Mouse (Mus musculus): Measurements from ENCODE around the gene Pde3a. TPM values are rescaled to one million over a fixed set of nuclear protein-coding genes. Genes with fewer than 3 reads are reported as not detected.

Gene Pde3a
- polyA plus RNA-seq, 1 experiment from 2014 or later, result 12.0 TPM

GRCm38 (mm10) chr6:141474696-141475095 is 225.6 kb downstream of the Pde3a start:
- Histone ChIP-seq H3K4me1 (no peaks in the 10 kb centered on the region), H3K27ac (no peak overlapping the region), H3K4me2 (no peak overlapping the region), H3K4me3 (replicated peaks) (no peak overlapping the region), H3K9ac (no peak overlapping the region), H3K36me3 (peaks cover 23% of the 10 kb centered on the region), H3K9me3 (replicated peaks) (no peaks in the 10 kb centered on the region), H3K27me3 (no peaks in the 10 kb centered on the region)
- WGBS, result 44% methylated on average over 3 of the region's 3 CpGs
- no peak for ATAC-seq (replicated peaks; ENCODE audit: low FRiP score)

- whole genome bisulfite sequencing, result 46% methylated on average over 10 of the region's 10 CpGs
- ATAC-seq (replicated peaks; ENCODE audit: low FRiP score), result peak; percentile 46; the same call in 1 of the 2 replicates
- Histone ChIP-seq H3K27ac (no peak overlapping the region), H3K4me3 (replicated peaks) (no peak overlapping the region), H3K27me3 (no peaks in the 10 kb centered on the region), H3K9ac (no peak overlapping the region), H3K4me2 (no peak overlapping the region), H3K36me3 (peaks cover 15% of the 10 kb centered on the region), H3K9me3 (replicated peaks) (no peaks in the 10 kb centered on the region), H3K4me1 (peaks cover 7% of the 10 kb centered on the region)
Measured at GRCm38 (mm10) chr6:141485302-141486021, 236.4 kb downstream of the Pde3a start.

- Histone ChIP-seq H3K4me1 (peaks cover 7% of the 10 kb centered on the region), H3K4me3 (replicated peaks) (no peak overlapping the region), H3K27me3 (no peaks in the 10 kb centered on the region), H3K9ac (no peak overlapping the region), H3K4me2 (no peak overlapping the region), H3K27ac (no peak overlapping the region), H3K36me3 (peaks cover 14% of the 10 kb centered on the region), H3K9me3 (replicated peaks) (no peaks in the 10 kb centered on the region)
- no peak; the same call in 1 of the 2 replicates for ATAC-seq (replicated peaks; ENCODE audit: low FRiP score)
- WGBS, result 73% methylated on average over 7 of the region's 7 CpGs
Measured at GRCm38 (mm10) chr6:141487266-141487665, 238.2 kb downstream of the Pde3a start.

GRCm38 (mm10) chr6:141488619-141489018 is 239.6 kb downstream of the Pde3a start:
- peaks cover 7% of the 10 kb centered on the region for H3K4me1 ChIP-seq
- H3K27me3 ChIP-seq, result no peaks in the 10 kb centered on the region
- no peaks in the 10 kb centered on the region for H3K9me3 ChIP-seq (replicated peaks)
- no peak for ATAC-seq (replicated peaks; ENCODE audit: low FRiP score)
- H3K9ac ChIP-seq, result no peak overlapping the region
- H3K27ac ChIP-seq, result no peak overlapping the region
- H3K36me3 ChIP-seq, result peaks cover 17% of the 10 kb centered on the region
- 24% methylated on average over 11 of the region's 11 CpGs for WGBS
- H3K4me3 ChIP-seq (replicated peaks), result no peak overlapping the region
- H3K4me2 ChIP-seq, result no peak overlapping the region

DNA sequence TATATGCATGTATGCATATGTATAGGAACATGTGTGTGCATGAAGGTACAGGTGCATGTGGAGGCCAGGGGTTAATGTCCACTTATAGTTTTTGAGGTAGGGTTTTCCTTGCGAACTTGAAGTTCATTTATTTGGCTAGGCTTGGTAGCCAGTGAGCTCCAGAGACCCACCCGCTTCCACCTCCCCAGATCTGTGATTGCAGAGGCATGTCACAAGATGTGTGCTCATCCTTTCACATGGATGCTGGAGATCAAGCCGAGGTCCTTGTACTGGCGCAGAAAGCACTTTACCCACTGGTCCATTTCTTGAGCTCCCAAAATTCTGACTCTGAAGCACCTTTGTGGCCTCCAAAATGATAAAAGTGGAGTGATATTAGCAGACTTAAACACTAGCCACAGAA is 245.8 kb downstream of the Pde3a start:
- 88% methylated on average over 4 of the region's 4 CpGs for WGBS
- Histone ChIP-seq H3K9ac (no peak overlapping the region), H3K4me2 (no peak overlapping the region), H3K36me3 (peaks cover 31% of the 10 kb centered on the region), H3K27ac (no peak overlapping the region), H3K4me1 (0 out of 2 replicates have a peak, but pooled peaks cover 2% of the 10 kb centered on the region), H3K9me3 (replicated peaks) (no peaks in the 10 kb centered on the region), H3K27me3 (no peaks in the 10 kb centered on the region), H3K4me3 (replicated peaks) (no peak overlapping the region)
- no peak for ATAC-seq (replicated peaks; ENCODE audit: low FRiP score)

DNA sequence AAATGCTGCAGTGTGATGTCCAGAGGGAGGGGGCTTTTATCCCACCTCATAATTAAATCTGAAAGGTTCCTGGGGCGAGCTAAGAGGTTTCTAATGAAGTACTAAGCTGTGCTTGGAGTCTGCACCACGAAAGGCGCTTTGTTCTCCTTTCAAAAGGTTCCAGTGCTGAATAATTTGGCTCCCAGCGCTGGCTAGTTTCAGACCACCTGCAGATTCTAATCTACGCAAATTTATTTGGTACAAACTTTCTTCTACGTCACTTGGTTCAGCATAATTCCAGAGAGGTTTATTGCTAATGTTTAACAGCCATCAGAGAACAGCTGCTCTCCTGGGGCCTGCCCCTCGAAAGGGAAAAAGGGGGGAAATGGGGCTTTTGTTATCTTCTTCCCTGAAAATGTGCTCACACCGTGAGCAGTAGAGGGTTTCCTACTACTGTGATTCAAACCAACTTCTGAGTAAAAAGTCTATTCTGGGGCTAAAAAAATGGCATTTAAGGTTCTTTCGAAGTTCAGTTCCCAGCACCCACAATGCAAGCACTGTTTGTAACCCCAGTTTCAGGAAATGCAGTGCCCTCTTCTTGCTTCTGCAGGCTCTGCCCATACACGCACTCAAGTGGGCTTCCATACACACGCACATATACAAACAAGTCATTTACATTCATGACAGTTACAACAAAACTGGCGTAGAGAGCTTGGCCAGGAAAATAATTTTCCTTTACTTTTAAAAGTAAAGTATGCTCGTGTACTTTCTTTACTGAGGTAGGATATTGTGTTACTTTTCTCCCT is 246.8 kb downstream of the Pde3a start:
- H3K4me3 ChIP-seq (replicated peaks), result no peak overlapping the region
- no peaks in the 10 kb centered on the region for H3K27me3 ChIP-seq
- peak overlapping the region; percentile 54 for H3K27ac ChIP-seq
- 0 out of 2 replicates have a peak, but pooled peaks cover 2% of the 10 kb centered on the region for H3K4me1 ChIP-seq
- WGBS, result 30% methylated on average over 13 of the region's 13 CpGs
- no peaks in the 10 kb centered on the region for H3K9me3 ChIP-seq (replicated peaks)
- ATAC-seq (replicated peaks; ENCODE audit: low FRiP score), result peak; percentile 75
- H3K4me2 ChIP-seq, result no peak overlapping the region
- no peak overlapping the region for H3K9ac ChIP-seq
- peaks cover 28% of the 10 kb centered on the region; the same call in 1 of the 2 replicates for H3K36me3 ChIP-seq

- H3K4me2 ChIP-seq, result no peak overlapping the region
- peaks cover 16% of the 10 kb centered on the region; the same call in 1 of the 2 replicates for H3K36me3 ChIP-seq
- H3K27ac ChIP-seq, result no peak overlapping the region
- H3K9ac ChIP-seq, result no peak overlapping the region
- 0 out of 2 replicates have a peak, but pooled peaks cover 2% of the 10 kb centered on the region for H3K4me1 ChIP-seq
- no peaks in the 10 kb centered on the region for H3K9me3 ChIP-seq (replicated peaks)
- H3K4me3 ChIP-seq (replicated peaks), result no peak overlapping the region
- H3K27me3 ChIP-seq, result no peaks in the 10 kb centered on the region
- no peak for ATAC-seq (replicated peaks; ENCODE audit: low FRiP score)
Measured at GRCm38 (mm10) chr6:141499511-141499910, 250.4 kb downstream of the Pde3a start.

- H3K4me1 ChIP-seq, result no peaks in the 10 kb centered on the region
- H3K4me2 ChIP-seq, result no peak overlapping the region
- no peaks in the 10 kb centered on the region for H3K9me3 ChIP-seq (replicated peaks)
- H3K27ac ChIP-seq, result no peak overlapping the region
- 69% methylated on average over 3 of the region's 3 CpGs for WGBS
- no peak for ATAC-seq (replicated peaks; ENCODE audit: low FRiP score)
- H3K27me3 ChIP-seq, result no peaks in the 10 kb centered on the region
- no peak overlapping the region for H3K4me3 ChIP-seq (replicated peaks)
- H3K36me3 ChIP-seq, result peaks cover 13% of the 10 kb centered on the region; the same call in 1 of the 2 replicates
- no peak overlapping the region for H3K9ac ChIP-seq
Measured at GRCm38 (mm10) chr6:141501171-141501570, 252.1 kb downstream of the Pde3a start.

GRCm38 (mm10) chr6:141522541-141522940 is 273.5 kb downstream of the Pde3a start:
- ATAC-seq (replicated peaks; ENCODE audit: low FRiP score), result no peak
- Histone ChIP-seq H3K4me1 (no peaks in the 10 kb centered on the region), H3K9ac (no peak overlapping the region), H3K27me3 (no peaks in the 10 kb centered on the region), H3K4me2 (no peak overlapping the region), H3K4me3 (replicated peaks) (no peak overlapping the region), H3K36me3 (no peaks in the 10 kb centered on the region), H3K9me3 (replicated peaks) (no peaks in the 10 kb centered on the region), H3K27ac (no peak overlapping the region)
- WGBS, result 76% methylated on average over 2 of the region's 2 CpGs

GRCm38 (mm10) chr6:141523747-141524640 is 274.9 kb downstream of the Pde3a start, which contains the start of gene Slco1c1:
Slco1c1 (plus strand) TSS chr6:141524368.
- 39% methylated on average over 2 of the region's 2 CpGs for WGBS
- no peak within 1 kb of the TSS for H3K27ac ChIP-seq
- H3K9ac ChIP-seq, result no peak within 1 kb of the TSS
- H3K4me3 ChIP-seq (replicated peaks), result no peak within 1 kb of the TSS
- no peaks in the 10 kb centered on the region for H3K4me1 ChIP-seq
- no peak within 1 kb of the TSS for H3K4me2 ChIP-seq
- H3K27me3 ChIP-seq, result no peaks in the 10 kb centered on the region
- ATAC-seq (replicated peaks; ENCODE audit: low FRiP score), result no peak
- H3K9me3 ChIP-seq (replicated peaks), result no peaks in the 10 kb centered on the region
- no peaks in the 10 kb centered on the region for H3K36me3 ChIP-seq

- 96% methylated on average over 1 of the region's 1 CpGs for WGBS
- no peak for ATAC-seq (replicated peaks; ENCODE audit: low FRiP score)
- H3K36me3 ChIP-seq, result no peaks in the 10 kb centered on the region
Measured at GRCm38 (mm10) chr6:141525787-141526186, 276.7 kb downstream of the Pde3a start.

More at GRCm38 (mm10) chr6:141525787-141526186, 276.7 kb downstream of the Pde3a start:
- Histone ChIP-seq H3K9ac (no peak overlapping the region), H3K27me3 (no peaks in the 10 kb centered on the region), H3K27ac (no peak overlapping the region), H3K9me3 (replicated peaks) (no peaks in the 10 kb centered on the region), H3K4me2 (no peak overlapping the region), H3K4me3 (replicated peaks) (no peak overlapping the region), H3K4me1 (no peaks in the 10 kb centered on the region)

All from kidney, embryonic 15.5 days (tissue).